Comparison of ENCODE assay signal across 21 mouse cellular contexts in genomic region chr11:116055873-116056272, GRCm38 (mm10).
"Had no signal": no experiment of that assay in that cellular context is flagged by ENCODE, and none has a peak within 500 bp of the region (broad histone marks: within the 10 kb centered on the region; RNA-seq: fewer than 3 reads in every experiment).

No protein-coding gene starts in this region.

- H3K4me2 ChIP-seq: limb, embryonic 13.5 days; lung, embryonic 15.5 days; midbrain, embryonic 12.5 days; midbrain, embryonic 15.5 days; neural tube, embryonic 13.5 days had no signal

- DNase-seq: kidney, adult 18-20 months; kidney, adult 9 months; kidney, postnatal 25 days; layer of hippocampus, adult 9-11 months; lung, adult 18-20 months; lung, postnatal 10 days; lung, postnatal 36 days; retina, postnatal 1 day; right cerebral cortex, postnatal 4 days; thymus, adult 18-20 months; thymus, postnatal 36 days had no signal

- H3K27me3 ChIP-seq: limb, embryonic 13.5 days; lung, embryonic 15.5 days; midbrain, embryonic 15.5 days; neural tube, embryonic 13.5 days had no signal

- H3K27ac ChIP-seq: layer of hippocampus, adult 2 months; limb, embryonic 10.5 days; limb, embryonic 13.5 days; lung, embryonic 15.5 days; midbrain, embryonic 12.5 days; midbrain, embryonic 15.5 days; neural tube, embryonic 13.5 days; stomach, postnatal 0 days had no signal

- H3K9me3 ChIP-seq: limb, embryonic 10.5 days; limb, embryonic 13.5 days; lung, embryonic 15.5 days; midbrain, embryonic 12.5 days; midbrain, embryonic 15.5 days; neural tube, embryonic 13.5 days had no signal

- H3K4me3 ChIP-seq: layer of hippocampus, adult 2 months; limb, embryonic 10.5 days; limb, embryonic 13.5 days; lung, embryonic 15.5 days; midbrain, embryonic 12.5 days; midbrain, embryonic 15.5 days; neural tube, embryonic 13.5 days had no signal

- ATAC-seq: inflammation-experienced regulatory T-cells, adult 6 months; intestine, embryonic 16.5 days; midbrain, embryonic 15.5 days had no signal

- H3K9ac ChIP-seq: limb, embryonic 13.5 days; lung, embryonic 15.5 days; midbrain, embryonic 12.5 days; midbrain, embryonic 15.5 days; neural tube, embryonic 13.5 days had no signal

- H3K4me1 ChIP-seq: limb, embryonic 13.5 days; lung, embryonic 15.5 days; midbrain, embryonic 12.5 days; midbrain, embryonic 15.5 days; neural tube, embryonic 13.5 days had no signal
